Mouse (Mus musculus) erythroblast, adult 5-6 weeks (primary cell): Measurements from ENCODE around the gene Spink2. TPM values are rescaled to one million over a fixed set of nuclear protein-coding genes. Genes with fewer than 3 reads are reported as not detected.

Experiments used
- ATAC-seq: replicated peaks from 2 replicates; pipeline ENCODE4 v1.8.0; 2016; ENCODE audit warnings: moderate number of reproducible peaks, mild to moderate bottlenecking, moderate TSS enrichment, inconsistent platforms; ENCODE audit not compliant: poor library complexity, low FRiP score, severe bottlenecking
- total RNA-seq, 2 experiments: library from RNA; stranded (forward) in 1 of 2; stranded (reverse) in 1 of 2; fragments of 150-400 nt in 1 of 2; fragments of 200-764, 138-1000 nt in 1 of 2; gene quantifications; 2 replicates each; pipeline versions ENCODE4 v1.2.3 to v1.2.4; 2015 to 2017; ENCODE audit warnings: low replicate concordance in 2 of 2

The Spink2 gene
- total RNA-seq, 2 experiments from 2014 or later, result not detected

GRCm38 (mm10) chr5:77155526-77155925, 55.7 kb downstream of the Spink2 start:
- no peak for ATAC-seq

Other genes starting within 250 kb of the Spink2 start
- gene Srp72, start 236.8 kb downstream of the Spink2 start, total RNA-seq (2015; ENCODE audit: low replicate concordance), result 26.3 and 35.1 TPM in 2 replicates
- 40.6 and 45.2 TPM in 2 replicates for gene Srp72, start 236.8 kb downstream of the Spink2 start, total RNA-seq (2017; ENCODE audit: low replicate concordance)
- gene Arl9, start 207.4 kb downstream of the Spink2 start, total RNA-seq (2015; ENCODE audit: low replicate concordance), result not detected in 2 replicates
- not detected in 2 replicates for gene Arl9, start 207.4 kb downstream of the Spink2 start, total RNA-seq (2017; ENCODE audit: low replicate concordance)
- gene Thegl, start 195.4 kb downstream of the Spink2 start, total RNA-seq (2015; ENCODE audit: low replicate concordance), result 0.84 TPM in 1 of 2 replicates, not detected in the other
- not detected in 2 replicates for gene Thegl, start 195.4 kb downstream of the Spink2 start, total RNA-seq (2017; ENCODE audit: low replicate concordance)
- 11.3 TPM in 1 of 2 replicates, not detected in the other for gene Hopx, start 96.3 kb downstream of the Spink2 start, total RNA-seq (2015; ENCODE audit: low replicate concordance)
- gene Hopx, start 96.3 kb downstream of the Spink2 start, total RNA-seq (2017; ENCODE audit: low replicate concordance), result 3.3 and 6.4 TPM in 2 replicates
- gene Rest, start 54.0 kb upstream of the Spink2 start, total RNA-seq (2015; ENCODE audit: low replicate concordance), result 8.4 and 10.8 TPM in 2 replicates
- 8.5 and 12.5 TPM in 2 replicates for gene Rest, start 54.0 kb upstream of the Spink2 start, total RNA-seq (2017; ENCODE audit: low replicate concordance)
- 4.4 and 32.6 TPM in 2 replicates for gene Noa1, start 98.6 kb upstream of the Spink2 start, total RNA-seq (2015; ENCODE audit: low replicate concordance)
- gene Noa1, start 98.6 kb upstream of the Spink2 start, total RNA-seq (2017; ENCODE audit: low replicate concordance), result 2.4 and 6.6 TPM in 2 replicates
- 34.6 and 38.0 TPM in 2 replicates for gene Polr2b, start 98.7 kb upstream of the Spink2 start, total RNA-seq (2015; ENCODE audit: low replicate concordance)
- gene Polr2b, start 98.7 kb upstream of the Spink2 start, total RNA-seq (2017; ENCODE audit: low replicate concordance), result 38.7 and 69.1 TPM in 2 replicates
- gene Igfbp7, start 196.6 kb upstream of the Spink2 start, total RNA-seq (2015; ENCODE audit: low replicate concordance), result 0.84 TPM in 1 of 2 replicates, not detected in the other
- gene Igfbp7, start 196.6 kb upstream of the Spink2 start, total RNA-seq (2017; ENCODE audit: low replicate concordance), result 0.70 and 0.77 TPM in 2 replicates